Mouse (Mus musculus): ENCODE data around the gene Lmln. TPM values are rescaled to one million over a fixed set of nuclear protein-coding genes. Genes with fewer than 3 reads are reported as not detected.
"Not testable (repeated sequence)": the region's sequence is repeated elsewhere in the genome, so short reads cannot be mapped to it uniquely, and the experiment has no call there.

Lmln gene
- polyA plus RNA-seq, 1 experiment from 2014 or later: 4.5 TPM

GRCm38 (mm10) chr16:33024456-33025104, 37.7 kb upstream of the Lmln start:
- Histone ChIP-seq H3K9me3 (ENCODE audit: control insufficient read depth, low read length) (no peaks in the 10 kb centered on the region), H3K27me3 (replicated peaks; ENCODE audit: control insufficient read depth, insufficient read depth, low read length) (no peaks in the 10 kb centered on the region), H3K4me1 (replicated peaks; ENCODE audit: control insufficient read depth, insufficient read depth, low read length) (no peaks in the 10 kb centered on the region), H3K4me3 (replicated peaks; ENCODE audit: low read length) (no peak overlapping the region), H3K4me2 (ENCODE audit: low read length) (no peak overlapping the region), H3K9ac (replicated peaks; ENCODE audit: low read depth, low read length) (no peak overlapping the region), H3K27ac (ENCODE audit: low read length) (no peak overlapping the region), H3K36me3 (ENCODE audit: control insufficient read depth, insufficient read depth) (no peaks in the 10 kb centered on the region)
- ATAC-seq: peak; percentile 61; the same call in 1 of the 2 replicates
- 41% methylated on average over 8 of the region's 8 CpGs for WGBS

GRCm38 (mm10) chr16:33026357-33026756, 36.0 kb upstream of the Lmln start:
- H3K4me3 ChIP-seq (replicated peaks; ENCODE audit: low read length): no peak overlapping the region
- WGBS: 91% methylated on average over 7 of the region's 7 CpGs
- no peak overlapping the region for H3K27ac ChIP-seq (ENCODE audit: low read length)
- H3K9ac ChIP-seq (replicated peaks; ENCODE audit: low read depth, low read length): no peak overlapping the region
- no peaks in the 10 kb centered on the region for H3K27me3 ChIP-seq (replicated peaks; ENCODE audit: control insufficient read depth, insufficient read depth, low read length)
- no peaks in the 10 kb centered on the region for H3K36me3 ChIP-seq (ENCODE audit: control insufficient read depth, insufficient read depth)
- H3K4me2 ChIP-seq (ENCODE audit: low read length): no peak overlapping the region
- H3K9me3 ChIP-seq (ENCODE audit: control insufficient read depth, low read length): no peaks in the 10 kb centered on the region
- no peak for ATAC-seq
- no peaks in the 10 kb centered on the region for H3K4me1 ChIP-seq (replicated peaks; ENCODE audit: control insufficient read depth, insufficient read depth, low read length)

- ATAC-seq: no peak
- no peak overlapping the region for H3K4me2 ChIP-seq (ENCODE audit: low read length)
- no peaks in the 10 kb centered on the region for H3K36me3 ChIP-seq (ENCODE audit: control insufficient read depth, insufficient read depth)
- H3K9me3 ChIP-seq (ENCODE audit: control insufficient read depth, low read length): no peaks in the 10 kb centered on the region
- no peak overlapping the region for H3K4me3 ChIP-seq (replicated peaks; ENCODE audit: low read length)
- H3K27ac ChIP-seq (ENCODE audit: low read length): no peak overlapping the region
- H3K9ac ChIP-seq (replicated peaks; ENCODE audit: low read depth, low read length): no peak overlapping the region
- 83% methylated on average over 4 of the region's 4 CpGs for WGBS
- no peaks in the 10 kb centered on the region for H3K27me3 ChIP-seq (replicated peaks; ENCODE audit: control insufficient read depth, insufficient read depth, low read length)
- no peaks in the 10 kb centered on the region for H3K4me1 ChIP-seq (replicated peaks; ENCODE audit: control insufficient read depth, insufficient read depth, low read length)
Observed at GRCm38 (mm10) chr16:33036006-33036405, 26.3 kb upstream of the Lmln start.

- no peaks in the 10 kb centered on the region for H3K9me3 ChIP-seq (ENCODE audit: control insufficient read depth, low read length)
- H3K4me2 ChIP-seq (ENCODE audit: low read length): no peak overlapping the region
- no peak overlapping the region for H3K9ac ChIP-seq (replicated peaks; ENCODE audit: low read depth, low read length)
- H3K4me3 ChIP-seq (replicated peaks; ENCODE audit: low read length): no peak overlapping the region
- H3K4me1 ChIP-seq (replicated peaks; ENCODE audit: control insufficient read depth, insufficient read depth, low read length): no peaks in the 10 kb centered on the region
- ATAC-seq: no peak
- WGBS: 88% methylated on average over 1 of the region's 1 CpGs
- H3K27me3 ChIP-seq (replicated peaks; ENCODE audit: control insufficient read depth, insufficient read depth, low read length): no peaks in the 10 kb centered on the region
- no peak overlapping the region for H3K27ac ChIP-seq (ENCODE audit: low read length)
- H3K36me3 ChIP-seq (ENCODE audit: control insufficient read depth, insufficient read depth): no peaks in the 10 kb centered on the region
Observed at GRCm38 (mm10) chr16:33042682-33043081, 19.6 kb upstream of the Lmln start.

GRCm38 (mm10) chr16:33043268-33043667, 19.1 kb upstream of the Lmln start:
- WGBS: 91% methylated on average over 2 of the region's 2 CpGs
- no peak overlapping the region for H3K27ac ChIP-seq (ENCODE audit: low read length)
- no peaks in the 10 kb centered on the region for H3K9me3 ChIP-seq (ENCODE audit: control insufficient read depth, low read length)
- no peak overlapping the region for H3K9ac ChIP-seq (replicated peaks; ENCODE audit: low read depth, low read length)
- no peak overlapping the region for H3K4me3 ChIP-seq (replicated peaks; ENCODE audit: low read length)
- H3K27me3 ChIP-seq (replicated peaks; ENCODE audit: control insufficient read depth, insufficient read depth, low read length): no peaks in the 10 kb centered on the region
- no peak for ATAC-seq
- H3K4me2 ChIP-seq (ENCODE audit: low read length): no peak overlapping the region
- H3K36me3 ChIP-seq (ENCODE audit: control insufficient read depth, insufficient read depth): no peaks in the 10 kb centered on the region
- no peaks in the 10 kb centered on the region for H3K4me1 ChIP-seq (replicated peaks; ENCODE audit: control insufficient read depth, insufficient read depth, low read length)

GRCm38 (mm10) chr16:33048004-33048403, 14.3 kb upstream of the Lmln start:
- no peak overlapping the region for H3K9ac ChIP-seq (replicated peaks; ENCODE audit: low read depth, low read length)
- no peaks in the 10 kb centered on the region for H3K4me1 ChIP-seq (replicated peaks; ENCODE audit: control insufficient read depth, insufficient read depth, low read length)
- no peak overlapping the region for H3K4me2 ChIP-seq (ENCODE audit: low read length)
- no peaks in the 10 kb centered on the region for H3K36me3 ChIP-seq (ENCODE audit: control insufficient read depth, insufficient read depth)
- no peaks in the 10 kb centered on the region for H3K27me3 ChIP-seq (replicated peaks; ENCODE audit: control insufficient read depth, insufficient read depth, low read length)
- H3K4me3 ChIP-seq (replicated peaks; ENCODE audit: low read length): no peak overlapping the region
- WGBS: 90% methylated on average over 1 of the region's 1 CpGs
- H3K9me3 ChIP-seq (ENCODE audit: control insufficient read depth, low read length): no peaks in the 10 kb centered on the region
- H3K27ac ChIP-seq (ENCODE audit: low read length): no peak overlapping the region
- ATAC-seq: no peak

GRCm38 (mm10) chr16:33048686-33049085, 13.6 kb upstream of the Lmln start:
- no peaks in the 10 kb centered on the region for H3K27me3 ChIP-seq (replicated peaks; ENCODE audit: control insufficient read depth, insufficient read depth, low read length)
- H3K36me3 ChIP-seq (ENCODE audit: control insufficient read depth, insufficient read depth): no peaks in the 10 kb centered on the region
- H3K4me1 ChIP-seq (replicated peaks; ENCODE audit: control insufficient read depth, insufficient read depth, low read length): no peaks in the 10 kb centered on the region
- H3K4me3 ChIP-seq (replicated peaks; ENCODE audit: low read length): no peak overlapping the region
- no peaks in the 10 kb centered on the region for H3K9me3 ChIP-seq (ENCODE audit: control insufficient read depth, low read length)
- no peak overlapping the region for H3K9ac ChIP-seq (replicated peaks; ENCODE audit: low read depth, low read length)
- H3K4me2 ChIP-seq (ENCODE audit: low read length): no peak overlapping the region
- WGBS: 89% methylated on average over 2 of the region's 2 CpGs
- no peak overlapping the region for H3K27ac ChIP-seq (ENCODE audit: low read length)
- ATAC-seq: no peak

GRCm38 (mm10) chr16:33049809-33050208, 12.5 kb upstream of the Lmln start:
- no peak for ATAC-seq
- no peak overlapping the region for H3K27ac ChIP-seq (ENCODE audit: low read length)
- H3K9ac ChIP-seq (replicated peaks; ENCODE audit: low read depth, low read length): no peak overlapping the region
- no peaks in the 10 kb centered on the region for H3K27me3 ChIP-seq (replicated peaks; ENCODE audit: control insufficient read depth, insufficient read depth, low read length)
- no peaks in the 10 kb centered on the region for H3K4me1 ChIP-seq (replicated peaks; ENCODE audit: control insufficient read depth, insufficient read depth, low read length)
- H3K4me2 ChIP-seq (ENCODE audit: low read length): no peak overlapping the region
- H3K9me3 ChIP-seq (ENCODE audit: control insufficient read depth, low read length): no peaks in the 10 kb centered on the region
- 93% methylated on average over 16 of the region's 16 CpGs for WGBS
- no peaks in the 10 kb centered on the region for H3K36me3 ChIP-seq (ENCODE audit: control insufficient read depth, insufficient read depth)
- no peak overlapping the region for H3K4me3 ChIP-seq (replicated peaks; ENCODE audit: low read length)

- no peaks in the 10 kb centered on the region for H3K9me3 ChIP-seq (ENCODE audit: control insufficient read depth, low read length)
- WGBS: 77% methylated on average over 5 of the region's 5 CpGs
Observed at GRCm38 (mm10) chr16:33053141-33053540, 9.2 kb upstream of the Lmln start.

GRCm38 (mm10) chr16:33054927-33055326, 7.4 kb upstream of the Lmln start:
- peaks cover 19% of the 10 kb centered on the region for H3K4me1 ChIP-seq (replicated peaks; ENCODE audit: control insufficient read depth, insufficient read depth, low read length)
- not testable (repeated sequence) for H3K4me2 ChIP-seq (ENCODE audit: low read length); H3K27ac ChIP-seq (ENCODE audit: low read length); ATAC-seq; H3K27me3 ChIP-seq (replicated peaks; ENCODE audit: control insufficient read depth, insufficient read depth, low read length); H3K9me3 ChIP-seq (ENCODE audit: control insufficient read depth, low read length); H3K9ac ChIP-seq (replicated peaks; ENCODE audit: low read depth, low read length); H3K4me3 ChIP-seq (replicated peaks; ENCODE audit: low read length)
- WGBS: 94% methylated on average over 2 of the region's 2 CpGs
- peaks cover 17% of the 10 kb centered on the region for H3K36me3 ChIP-seq (ENCODE audit: control insufficient read depth, insufficient read depth)

More at GRCm38 (mm10) chr16:33053141-33053540, 9.2 kb upstream of the Lmln start:
- H3K9ac ChIP-seq (replicated peaks; ENCODE audit: low read depth, low read length): no peak overlapping the region
- H3K4me3 ChIP-seq (replicated peaks; ENCODE audit: low read length): no peak overlapping the region
- peaks cover 13% of the 10 kb centered on the region for H3K4me1 ChIP-seq (replicated peaks; ENCODE audit: control insufficient read depth, insufficient read depth, low read length)
- no peak overlapping the region for H3K4me2 ChIP-seq (ENCODE audit: low read length)
- H3K36me3 ChIP-seq (ENCODE audit: control insufficient read depth, insufficient read depth): peaks cover 1% of the 10 kb centered on the region; the same call in 1 of the 2 replicates
- no peak for ATAC-seq
- no peak overlapping the region for H3K27ac ChIP-seq (ENCODE audit: low read length)
- no peaks in the 10 kb centered on the region for H3K27me3 ChIP-seq (replicated peaks; ENCODE audit: control insufficient read depth, insufficient read depth, low read length)

All from forebrain, embryonic 16.5 days (tissue).